Mouse (Mus musculus): ENCODE results near the gene Safb.

The Safb gene

DNA sequence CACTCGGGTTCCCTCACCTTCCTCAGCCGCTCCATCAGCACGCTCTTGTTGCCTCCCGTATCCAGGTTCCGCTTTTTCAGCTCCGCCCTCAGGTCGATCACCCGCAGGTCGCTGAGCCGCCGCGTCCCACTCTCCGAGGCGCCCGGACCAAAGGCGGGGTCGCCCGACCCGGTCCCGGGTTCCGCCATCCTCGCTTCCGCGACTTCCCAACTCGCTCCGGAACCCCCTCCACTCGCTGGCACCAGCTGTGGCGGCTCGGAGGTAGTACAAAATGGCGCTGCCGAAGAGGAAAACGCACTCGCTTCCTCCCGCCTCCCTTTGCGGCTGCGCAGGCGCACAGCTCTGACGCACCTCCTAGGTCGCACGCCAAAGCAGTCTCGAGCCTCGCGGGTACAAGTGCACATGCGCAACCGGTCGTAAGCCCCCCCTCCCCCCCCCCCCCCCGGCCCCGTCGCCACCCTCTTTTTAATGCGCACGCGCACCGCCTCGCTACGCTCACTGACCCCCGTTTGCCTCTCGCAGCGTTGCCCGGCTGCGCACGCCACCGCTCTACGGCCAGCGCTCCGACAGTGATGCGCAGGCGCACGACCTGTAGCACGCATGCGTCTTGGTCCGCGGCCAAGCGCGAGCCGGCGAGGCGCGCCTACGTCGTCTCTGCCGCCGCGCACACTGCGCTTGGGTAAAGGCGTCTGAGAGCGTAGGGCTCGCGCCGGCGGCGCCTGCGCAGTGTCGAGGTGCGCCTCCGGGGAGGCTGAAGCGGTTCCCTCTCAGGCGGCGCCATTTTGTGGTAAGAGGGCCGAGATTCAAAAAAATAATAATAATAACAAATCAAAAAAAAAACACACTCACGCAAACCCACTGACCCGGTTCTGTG is at the start of gene Safb, which contains the start of gene Safb2:
TSS of gene Safb (plus strand) at position 569 of the 874 bp plus-strand sequence.
TSS of gene Safb2 (minus strand) at position 329 of the 874 bp plus-strand sequence.
- in situ Hi-C loops (cut with MboI; ENCODE audit: low pct_unique_long_range_greater_than_20kb in 1 of 2, low sequenced_read_pairs in 2 of 2, unreplicated experiment in 1 of 2): no loop called here

- in situ Hi-C loops (cut with MboI; ENCODE audit: low pct_unique_long_range_greater_than_20kb in 1 of 2, low sequenced_read_pairs in 2 of 2, unreplicated experiment in 1 of 2): no loop called here
These were observed 48.4 kb upstream of the Safb start for GRCm38 (mm10) chr17:56536192-56536591.

DNA sequence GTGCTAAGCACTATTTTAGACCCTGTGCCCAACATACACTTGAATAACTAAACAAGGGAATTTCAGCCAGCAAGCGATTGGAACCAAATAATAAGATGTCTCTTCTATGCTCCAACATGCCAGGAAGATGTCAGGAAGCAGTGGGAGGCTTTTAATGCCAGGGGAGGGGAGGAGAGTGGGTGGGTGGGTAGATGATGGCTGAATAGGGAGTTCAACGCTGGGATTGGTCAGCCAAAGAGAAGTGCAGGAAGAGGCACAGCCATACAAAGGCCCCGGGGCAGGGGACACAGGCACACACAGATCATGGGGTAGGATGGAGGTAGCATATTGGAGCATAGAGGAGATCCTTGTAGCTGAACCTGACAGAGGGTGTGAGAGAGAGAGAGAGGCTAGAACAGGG is 47.8 kb upstream of the Safb start:
- in situ Hi-C loops (cut with MboI; ENCODE audit: low pct_unique_long_range_greater_than_20kb in 1 of 2, low sequenced_read_pairs in 2 of 2, unreplicated experiment in 1 of 2): no loop called here

DNA sequence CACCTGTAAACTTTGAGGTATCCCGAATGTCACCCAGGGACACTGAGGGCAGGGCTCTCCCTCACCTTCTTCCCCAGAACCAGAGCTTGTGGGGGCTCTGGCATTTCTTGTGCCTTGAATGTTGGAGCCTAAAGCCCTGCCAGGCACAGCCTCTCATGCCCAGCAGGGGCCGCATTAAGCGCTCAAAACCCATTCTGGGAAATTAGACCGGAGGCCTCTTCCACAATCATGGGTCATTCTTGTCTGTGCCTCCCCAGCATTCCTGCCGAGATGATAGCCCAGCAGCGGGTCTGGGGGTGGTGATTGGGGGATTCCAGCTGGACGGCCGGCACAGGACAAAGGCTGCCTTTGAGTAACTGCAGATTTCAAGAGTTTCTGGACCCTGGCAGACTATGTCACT is 46.7 kb upstream of the Safb start:
- in situ Hi-C loops (cut with MboI; ENCODE audit: low pct_unique_long_range_greater_than_20kb in 1 of 2, low sequenced_read_pairs in 2 of 2, unreplicated experiment in 1 of 2): no loop called here

DNA sequence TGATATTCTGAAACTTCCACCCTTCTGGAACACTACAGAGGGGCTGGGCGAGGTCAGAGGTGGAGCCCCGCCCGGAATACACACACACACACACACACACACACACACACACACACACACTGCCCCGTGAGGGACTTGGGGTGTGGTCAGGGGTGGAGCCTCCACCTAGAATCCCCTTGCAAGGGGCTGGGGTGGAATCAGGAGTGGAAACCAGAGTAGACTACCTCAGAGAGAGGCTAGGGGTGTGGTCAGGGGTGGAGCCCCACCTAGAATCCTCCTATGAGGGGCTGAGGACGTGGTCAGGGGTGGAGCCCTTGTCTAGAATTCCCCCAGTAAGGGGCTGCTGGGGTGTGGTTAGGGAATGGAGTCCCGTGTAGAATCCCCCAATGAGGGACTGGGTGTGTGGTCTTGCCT is 44.1 kb upstream of the Safb start:
- in situ Hi-C loops (cut with MboI; ENCODE audit: low pct_unique_long_range_greater_than_20kb in 1 of 2, low sequenced_read_pairs in 2 of 2, unreplicated experiment in 1 of 2): loop anchor here in 1 of 2 experiments (10.0 kb wide), 1 partner anchor 186 kb away; no protein-coding TSS in a partner anchor

DNA sequence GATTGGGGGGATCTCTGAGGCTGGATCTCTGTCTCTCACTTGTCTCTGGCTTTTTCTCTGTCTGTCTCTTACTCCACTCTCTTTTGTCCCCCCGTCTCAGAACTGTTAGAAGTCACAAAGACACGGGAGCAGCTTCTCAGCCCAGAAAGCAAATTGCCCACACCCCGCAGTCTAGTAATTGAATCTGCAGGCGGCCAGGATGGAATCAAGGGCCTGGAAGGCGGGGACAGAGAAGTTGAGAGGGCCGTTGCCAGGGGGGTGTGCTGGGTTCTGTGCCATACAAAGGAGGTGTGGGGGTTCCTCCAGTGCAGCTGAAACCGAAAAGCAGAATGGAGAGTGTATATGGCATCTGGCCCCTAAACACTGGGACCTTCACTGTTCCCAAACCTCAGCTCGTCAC is 41.9 kb upstream of the Safb start:
- in situ Hi-C loops (cut with MboI; ENCODE audit: low pct_unique_long_range_greater_than_20kb in 1 of 2, low sequenced_read_pairs in 2 of 2, unreplicated experiment in 1 of 2): loop anchor here in 1 of 2 experiments (10.0 kb wide), 1 partner anchor 188 kb away; no protein-coding TSS in a partner anchor

DNA sequence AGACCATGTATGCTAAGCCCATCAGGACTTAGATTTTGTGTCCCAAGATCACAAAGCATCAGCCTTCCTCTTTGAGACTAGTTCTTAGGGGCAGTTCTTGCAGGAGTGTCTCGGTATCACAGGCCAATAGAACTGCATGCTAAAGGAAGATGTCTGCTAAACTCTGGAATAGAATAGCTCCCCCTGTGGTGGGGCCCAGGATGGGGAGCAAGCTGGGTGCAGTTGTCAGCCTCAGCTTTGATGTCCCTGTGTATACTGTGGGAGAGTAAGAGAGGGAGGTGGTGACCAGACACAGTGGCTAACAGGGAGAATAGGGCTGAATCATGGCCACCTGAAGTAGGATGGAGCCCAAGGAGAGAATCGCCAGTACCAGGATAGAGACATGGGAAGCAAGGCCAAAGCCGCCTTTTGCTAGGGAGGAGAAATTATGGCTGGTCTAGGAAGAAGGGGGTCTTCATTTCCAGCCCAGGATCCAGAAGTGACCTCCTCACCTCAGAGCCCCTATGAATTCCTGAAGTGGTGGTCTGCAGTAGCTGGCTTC is 40.9 kb upstream of the Safb start:
- in situ Hi-C loops (cut with MboI; ENCODE audit: low pct_unique_long_range_greater_than_20kb in 1 of 2, low sequenced_read_pairs in 2 of 2, unreplicated experiment in 1 of 2): loop anchor here in 1 of 2 experiments (10.0 kb wide), 1 partner anchor 189 kb away; no protein-coding TSS in a partner anchor

DNA sequence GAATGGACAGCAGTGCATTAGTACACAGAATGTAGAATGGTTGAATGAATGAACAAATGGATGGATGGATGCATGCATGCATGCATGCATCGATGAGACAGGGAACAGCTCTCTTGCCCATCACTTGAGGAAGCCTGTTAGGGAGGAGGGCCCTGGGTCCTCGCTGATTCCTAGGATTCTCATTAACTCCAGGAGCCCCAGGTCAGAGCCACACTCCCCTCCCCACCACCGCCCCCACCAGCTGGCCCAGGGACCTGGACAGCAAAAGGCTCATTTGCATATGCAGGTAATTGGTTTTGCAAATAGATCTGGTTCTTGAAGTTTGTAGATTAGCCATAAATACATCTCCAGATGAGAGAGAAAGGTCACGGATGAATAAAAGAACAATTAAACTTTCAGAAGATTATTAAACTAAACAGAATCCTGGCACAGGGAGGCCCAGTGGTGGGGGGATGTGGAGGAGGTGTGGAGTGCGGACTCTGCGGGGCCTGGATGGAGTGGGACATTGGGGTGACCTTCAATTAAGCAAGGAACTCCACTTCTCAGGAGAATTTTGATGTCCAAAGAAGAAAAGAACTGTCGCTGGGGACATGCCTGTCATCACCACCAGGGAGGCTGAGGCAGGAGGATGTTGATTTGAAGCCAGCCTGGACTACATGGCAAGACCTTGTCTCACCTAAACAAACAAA is 39.8 kb upstream of the Safb start:
- in situ Hi-C loops (cut with MboI; ENCODE audit: low pct_unique_long_range_greater_than_20kb in 1 of 2, low sequenced_read_pairs in 2 of 2, unreplicated experiment in 1 of 2): loop anchor here in 1 of 2 experiments (10.0 kb wide), 1 partner anchor 190 kb away; no protein-coding TSS in a partner anchor

GRCm38 (mm10) chr17:56545945-56546344 is 38.7 kb upstream of the Safb start:
- in situ Hi-C loops (cut with MboI; ENCODE audit: low pct_unique_long_range_greater_than_20kb in 1 of 2, low sequenced_read_pairs in 2 of 2, unreplicated experiment in 1 of 2): loop anchor here in 1 of 2 experiments (10.0 kb wide), 1 partner anchor 191 kb away; no protein-coding TSS in a partner anchor

GRCm38 (mm10) chr17:56546576-56546975 is 38.0 kb upstream of the Safb start:
- in situ Hi-C loops (cut with MboI; ENCODE audit: low pct_unique_long_range_greater_than_20kb in 1 of 2, low sequenced_read_pairs in 2 of 2, unreplicated experiment in 1 of 2): loop anchor here in 1 of 2 experiments (10.0 kb wide), 1 partner anchor 192 kb away; no protein-coding TSS in a partner anchor

DNA sequence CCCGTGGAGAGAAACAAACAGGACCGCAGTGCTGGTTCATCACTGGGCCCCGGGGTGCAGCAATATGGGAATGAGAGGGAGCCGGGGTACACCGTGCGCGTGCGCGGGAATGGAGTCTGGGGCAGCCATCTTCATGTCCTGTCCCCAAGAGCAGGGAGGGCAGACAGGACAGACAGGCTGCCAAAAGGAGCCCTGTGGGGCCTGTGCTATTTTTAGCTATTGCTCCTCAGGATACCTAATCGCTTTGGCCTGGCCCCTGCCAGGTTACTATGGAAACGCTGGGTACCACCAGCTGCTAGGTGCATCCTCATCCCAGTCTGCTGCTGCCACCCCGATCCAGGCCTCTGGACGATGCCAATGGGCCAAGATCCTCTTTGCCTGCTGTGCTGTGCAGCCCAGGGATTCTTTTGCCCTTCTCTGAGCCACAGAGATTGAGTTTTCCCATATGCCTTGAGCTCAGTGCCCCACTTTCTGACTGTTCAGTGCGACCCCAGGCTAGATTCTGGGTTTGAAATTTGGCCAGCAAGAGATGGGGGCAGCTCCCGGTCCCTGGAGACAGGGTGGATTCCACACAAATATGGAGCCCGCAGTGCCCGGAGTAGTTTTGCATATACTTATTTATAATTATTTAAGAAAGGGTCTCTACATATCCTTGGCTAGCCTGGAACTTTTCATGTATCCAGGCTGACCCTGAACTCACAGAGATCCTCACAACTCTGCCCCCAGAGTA is 37.3 kb upstream of the Safb start:
- in situ Hi-C loops (cut with MboI; ENCODE audit: low pct_unique_long_range_greater_than_20kb in 1 of 2, low sequenced_read_pairs in 2 of 2, unreplicated experiment in 1 of 2): loop anchor here in 1 of 2 experiments (10.0 kb wide), 1 partner anchor 192 kb away; no protein-coding TSS in a partner anchor

DNA sequence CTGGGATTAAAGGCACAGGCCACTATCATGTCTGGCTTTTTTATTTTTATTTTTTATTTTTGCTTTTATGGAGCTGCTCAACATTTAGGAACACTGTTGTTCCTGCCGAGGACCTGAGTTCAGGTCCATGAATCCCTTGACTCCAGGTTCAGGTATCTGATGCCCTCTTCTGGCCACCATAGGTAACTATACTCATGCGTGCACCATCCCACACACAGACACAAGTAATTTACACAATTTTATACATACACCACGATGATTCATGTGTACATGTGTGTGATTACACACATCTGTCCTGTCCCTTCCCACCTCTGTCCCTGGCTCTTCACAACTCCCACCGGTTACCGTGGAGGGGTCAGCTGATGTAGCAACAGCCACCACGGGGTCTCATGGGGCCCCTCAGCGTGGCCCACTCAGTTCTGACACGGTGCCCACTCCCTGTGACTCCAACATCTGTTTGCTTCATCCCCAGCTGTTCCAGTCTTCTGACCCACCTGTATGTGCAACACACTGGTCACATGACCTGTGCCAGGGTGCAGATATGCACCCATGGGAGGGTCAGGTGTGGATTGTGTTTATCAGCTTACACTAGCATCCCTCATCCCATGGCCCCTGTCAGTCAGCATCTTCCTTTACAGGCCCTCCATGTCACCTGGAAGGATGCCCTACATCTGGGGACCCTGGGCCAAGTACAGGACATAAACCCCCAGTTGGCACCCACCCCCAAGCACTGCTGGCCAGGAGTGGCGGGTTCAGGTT is 36.6 kb upstream of the Safb start:
- in situ Hi-C loops (cut with MboI; ENCODE audit: low pct_unique_long_range_greater_than_20kb in 1 of 2, low sequenced_read_pairs in 2 of 2, unreplicated experiment in 1 of 2): loop anchor here in 1 of 2 experiments (10.0 kb wide), 1 partner anchor 193 kb away; no protein-coding TSS in a partner anchor

DNA sequence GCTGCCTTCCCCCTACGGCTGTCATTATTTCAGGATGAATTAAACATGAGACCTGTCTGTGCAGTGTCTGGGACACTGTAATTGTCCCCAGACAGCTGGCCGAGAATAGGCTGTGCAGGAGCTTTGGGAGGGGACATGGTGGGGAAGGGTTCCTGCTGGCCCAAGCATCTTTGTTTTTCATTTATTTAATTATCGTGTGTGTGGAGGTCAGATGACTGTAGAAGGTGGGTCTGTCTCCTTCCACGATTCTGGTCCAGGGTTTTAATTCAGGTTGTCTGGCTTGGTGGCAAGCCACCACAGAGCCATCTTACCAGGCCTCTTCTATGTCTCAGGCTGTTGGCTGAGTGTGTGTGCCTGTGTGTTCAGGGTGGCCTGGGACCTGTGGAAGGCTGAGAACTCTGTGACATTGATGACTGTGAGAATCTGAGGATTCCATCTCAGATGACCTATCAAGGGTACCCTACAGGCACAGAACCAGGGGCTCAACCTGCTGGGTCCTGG is 36.0 kb upstream of the Safb start:
- in situ Hi-C loops (cut with MboI; ENCODE audit: low pct_unique_long_range_greater_than_20kb in 1 of 2, low sequenced_read_pairs in 2 of 2, unreplicated experiment in 1 of 2): loop anchor here in 1 of 2 experiments (10.0 kb wide), 1 partner anchor 194 kb away; no protein-coding TSS in a partner anchor

DNA sequence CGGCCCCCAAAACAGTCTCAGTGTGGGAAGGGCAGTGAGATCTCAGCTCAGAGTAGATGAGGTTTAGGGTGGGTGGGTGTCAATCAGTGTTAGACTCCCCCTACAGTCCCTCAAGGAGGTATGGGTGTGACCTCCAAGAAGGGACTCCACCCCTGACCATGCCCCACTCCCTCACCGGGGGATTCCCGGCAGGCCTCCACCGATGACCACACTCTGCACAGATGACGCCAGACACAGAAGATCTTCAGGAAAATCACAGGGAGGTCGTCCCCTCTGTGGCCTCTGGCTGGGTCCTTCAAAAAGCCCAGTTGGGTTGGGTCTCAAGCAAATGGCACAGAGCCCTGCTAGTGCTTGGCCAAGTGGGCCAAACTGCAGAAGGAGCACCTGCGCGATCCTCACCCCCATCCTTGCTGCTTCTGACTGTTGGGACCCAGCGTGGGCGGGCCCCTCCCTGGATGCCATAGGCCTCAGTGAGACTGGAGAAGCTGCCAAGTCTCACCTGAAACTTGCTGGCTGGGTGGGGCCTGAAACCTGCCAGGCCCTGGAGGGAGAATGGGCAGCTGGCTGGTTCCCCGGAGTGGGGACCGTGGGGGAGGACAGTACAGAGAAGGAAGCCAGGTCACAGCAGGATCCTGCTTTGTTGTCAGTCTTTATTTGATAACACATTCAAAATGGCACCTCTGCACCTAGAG is 33.7 kb upstream of the Safb start:
- in situ Hi-C loops (cut with MboI; ENCODE audit: low pct_unique_long_range_greater_than_20kb in 1 of 2, low sequenced_read_pairs in 2 of 2, unreplicated experiment in 1 of 2): loop anchor here in 1 of 2 experiments (5.0 kb wide), 1 partner anchor 194 kb away; no protein-coding TSS in a partner anchor

GRCm38 (mm10) chr17:56551841-56552581 is 32.6 kb upstream of the Safb start:
- in situ Hi-C loops (cut with MboI; ENCODE audit: low pct_unique_long_range_greater_than_20kb in 1 of 2, low sequenced_read_pairs in 2 of 2, unreplicated experiment in 1 of 2): loop anchor here in 1 of 2 experiments (5.0 kb wide), 1 partner anchor 195 kb away; no protein-coding TSS in a partner anchor
